Mouse (Mus musculus) cerebellum, adult 2 months (tissue): ENCODE data around the gene Plin3. TPM values are rescaled to one million over a fixed set of nuclear protein-coding genes. Genes with fewer than 3 reads are reported as not detected.

Experiments
- DNase-seq, 2 experiments: peaks; one replicate each; pipeline ENCODE4 v3.0.0; 2021
- H3K27ac ChIP-seq: fragments of 200-500 bp; 2 replicates; pipeline ENCODE4 v1.5.1; 2012; ENCODE audit warnings: low read length, control low read depth, inconsistent platforms; ENCODE audit not compliant: insufficient read depth
- H3K27me3 ChIP-seq: fragments of 200-500 bp; 2 replicates; pipeline ENCODE4 v1.6.1; 2012; ENCODE audit warnings: inconsistent platforms, mild to moderate bottlenecking, low read length, moderate library complexity; ENCODE audit not compliant: control insufficient read depth, insufficient read depth
- H3K4me1 ChIP-seq: fragments of 200-500 bp; 2 replicates; pipeline ENCODE4 v1.6.1; 2011; ENCODE audit warnings: low read length; ENCODE audit not compliant: control insufficient read depth, insufficient read depth
- H3K4me3 ChIP-seq: fragments of 200-500 bp; replicated peaks from 2 replicates; pipeline ENCODE3; 2011; ENCODE audit warnings: mild to moderate bottlenecking, low read depth, low read length, control low read depth; ENCODE audit not compliant: insufficient read depth
- CTCF ChIP-seq: fragments of 200-500 bp; IDR thresholded peaks from 2 replicates; pipeline ENCODE4 v1.5.1; 2011; ENCODE audit warnings: low read depth, mild to moderate bottlenecking, control low read depth, low read length, moderate library complexity, borderline replicate concordance; ENCODE audit not compliant: insufficient read depth
- POLR2A ChIP-seq: fragments of 200-500 bp; IDR thresholded peaks from 2 replicates; pipeline ENCODE4 v1.6.1; 2011; ENCODE audit warnings: low read length, control low read depth, borderline replicate concordance; ENCODE audit not compliant: insufficient read depth
- WGBS: fragments of 180-500 bp; shearing (Covaris S2); methylation state at CpG from one replicate; pipeline ENCODE4 v1.1.7; 2018; 5-methylcytosine and 5-hydroxymethylcytosine counted together
- polyA plus RNA-seq: library from polyadenylated mRNA; depleted of rRNA; stranded (reverse); fragments of >200 nt; gene quantifications from 2 replicates; pipeline ENCODE4 v1.2.3, GENCODE M21; 2012; rRNA removed

The Plin3 gene
- polyA plus RNA-seq, 1 experiment = 20.9 TPM

DNA sequence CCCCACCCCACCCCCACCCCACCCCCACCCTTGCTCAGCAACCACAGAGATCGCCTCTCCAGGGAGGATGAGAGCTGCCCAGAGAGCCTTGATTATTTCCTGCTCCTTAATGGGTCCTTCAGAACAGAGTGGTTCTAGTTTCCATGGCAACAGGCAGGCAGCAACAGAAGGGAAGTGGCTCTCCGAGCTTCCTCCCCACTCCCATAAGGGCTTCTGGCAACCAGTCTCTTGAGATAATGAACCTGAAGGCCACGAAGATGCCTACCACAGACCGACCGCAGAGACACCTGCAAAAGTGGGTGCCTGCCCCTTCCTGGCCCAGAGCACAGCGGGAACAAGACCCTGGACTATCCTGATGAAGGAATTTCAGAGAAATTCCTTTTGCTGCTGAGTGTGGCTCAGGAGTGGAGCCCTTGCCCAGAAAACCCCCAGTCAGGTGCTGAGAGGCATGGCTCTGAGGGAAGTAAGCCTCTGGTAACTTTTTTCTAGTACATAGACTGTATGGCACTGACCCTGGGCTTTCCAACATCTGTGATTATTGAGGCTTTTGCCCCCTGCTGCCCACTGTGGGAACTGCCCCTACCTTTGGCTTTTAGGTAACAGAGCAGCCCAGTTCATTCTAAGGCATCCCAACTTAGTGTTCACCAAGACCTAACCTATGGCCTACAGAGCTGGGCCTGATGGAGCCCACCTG is 41.4 kb downstream of the Plin3 start:
- Histone ChIP-seq H3K4me1 (no peaks in the 10 kb centered on the region), H3K4me3 (no peak overlapping the region), H3K27ac (no peak overlapping the region), H3K27me3 (no peaks in the 10 kb centered on the region)
- DNase-seq = peak; percentile 59 to 73
- 14% methylated on average over 6 of the region's 6 CpGs for WGBS
- TF ChIP-seq CTCF (peak; percentile 55; the same call in 1 of the 2 replicates), POLR2A (no peak)

DNA sequence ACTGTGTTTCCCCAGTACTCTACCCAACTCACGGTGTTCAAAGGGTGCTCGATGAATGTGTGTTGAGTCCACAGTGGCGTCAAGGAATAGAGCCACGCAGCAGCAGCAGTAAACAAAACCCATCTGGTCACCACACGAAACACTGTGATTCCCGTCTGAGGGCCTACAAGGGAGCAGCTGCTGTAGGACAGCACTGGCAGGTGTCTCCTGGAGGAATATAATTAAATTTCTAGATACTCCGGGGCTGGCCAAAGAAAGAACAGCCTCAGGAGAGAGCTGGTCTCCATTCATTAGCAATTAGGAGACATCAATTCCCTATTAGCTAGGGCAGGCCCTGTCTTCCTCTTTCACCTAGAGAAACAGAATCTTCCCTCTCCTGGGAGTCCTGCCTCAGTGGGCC is 47.1 kb downstream of the Plin3 start:
- H3K27ac ChIP-seq = no peak overlapping the region
- WGBS = 37% methylated on average over 7 of the region's 7 CpGs
- DNase-seq = no peak
- H3K27me3 ChIP-seq = no peaks in the 10 kb centered on the region
- H3K4me3 ChIP-seq = no peak overlapping the region
- TF ChIP-seq CTCF (no peak), POLR2A (no peak)
- peaks cover 7% of the 10 kb centered on the region; the same call in 1 of the 2 replicates for H3K4me1 ChIP-seq

DNA sequence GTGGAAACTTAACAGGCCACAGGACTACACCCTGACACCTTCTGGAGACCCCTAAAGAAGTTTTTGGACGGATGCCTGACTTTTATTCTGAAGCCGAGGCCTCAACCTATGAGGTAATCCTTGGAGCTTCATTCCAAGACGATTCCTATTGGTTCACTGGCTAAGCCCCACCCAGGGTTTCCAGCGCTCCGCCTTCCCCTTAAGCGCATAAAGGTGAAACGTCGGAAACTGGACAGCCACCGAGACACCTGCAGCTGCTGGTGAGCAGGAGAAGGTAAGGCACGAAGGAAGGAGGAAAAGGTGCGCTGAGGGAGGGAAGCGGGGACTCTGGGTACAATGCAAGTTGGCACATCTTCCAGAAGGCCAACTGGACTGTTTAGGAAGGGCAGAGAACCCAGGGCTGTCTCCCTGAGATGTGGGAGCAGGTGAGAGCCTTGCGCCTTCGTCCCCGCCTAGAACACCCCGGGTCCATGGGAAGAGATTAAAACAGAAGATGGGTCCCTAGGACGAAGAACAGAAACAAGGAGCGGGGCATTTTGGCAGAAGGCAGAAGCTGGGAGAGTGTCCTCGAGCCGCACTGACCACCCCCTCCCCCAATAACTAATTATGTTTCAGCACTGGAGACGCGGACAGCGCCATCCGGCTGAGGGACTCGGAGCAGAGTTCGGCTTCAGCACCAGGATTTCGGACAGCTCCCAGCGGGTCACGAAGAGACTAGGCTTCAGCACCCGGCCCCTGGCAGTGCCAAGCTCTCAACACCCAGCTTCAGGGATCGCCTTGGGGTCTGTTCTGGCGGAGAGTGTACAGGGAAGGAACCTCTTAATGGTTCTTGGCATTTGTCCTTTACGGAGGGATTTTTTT is 50.9 kb downstream of the Plin3 start:
- no peaks in the 10 kb centered on the region for H3K27me3 ChIP-seq
- peak overlapping the region; percentile 98 for H3K4me3 ChIP-seq
- DNase-seq = peak; percentile 91 to 93
- peaks cover 7% of the 10 kb centered on the region; the same call in 1 of the 2 replicates for H3K4me1 ChIP-seq
- under 1% methylated on average over 33 of the region's 33 CpGs for WGBS
- TF ChIP-seq POLR2A = peak; percentile 100
- TF ChIP-seq CTCF = peak; percentile 28; the same call in 1 of the 2 replicates
- peak overlapping the region; percentile 84 for H3K27ac ChIP-seq

DNA sequence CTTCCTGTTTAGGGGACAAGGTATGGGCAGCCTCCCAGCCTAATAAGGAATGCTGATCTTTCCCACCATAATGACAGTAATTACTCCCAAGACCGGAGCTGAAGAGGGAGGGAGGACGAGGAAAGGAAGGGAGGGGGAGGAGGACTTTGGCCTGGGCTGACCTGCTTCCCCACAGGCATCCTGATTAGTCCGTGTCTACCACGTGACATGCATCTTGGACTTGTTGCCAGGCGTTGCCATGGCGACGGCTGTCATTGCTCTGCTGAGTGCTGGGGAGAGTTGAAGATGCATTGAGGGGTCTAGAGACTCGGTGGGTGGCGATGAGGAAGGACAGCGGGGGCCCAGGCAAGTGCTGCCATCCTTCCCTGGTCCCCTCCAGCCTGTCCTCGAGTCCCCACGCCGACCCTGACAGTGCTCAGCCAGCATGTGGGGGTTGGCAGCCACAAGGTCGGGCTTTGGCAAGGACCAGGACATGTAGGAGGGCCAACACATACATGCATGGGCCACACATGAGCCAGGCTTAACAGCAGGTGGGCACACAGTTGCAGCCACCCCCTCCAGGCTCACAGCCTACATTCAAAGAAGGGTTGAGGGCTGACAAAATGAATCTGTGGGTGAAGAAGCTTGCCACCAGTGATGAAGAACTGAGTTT is 58.7 kb downstream of the Plin3 start:
- DNase-seq = peak; percentile 90 to 93
- Histone ChIP-seq H3K27me3 (no peaks in the 10 kb centered on the region), H3K4me1 (peaks cover 3% of the 10 kb centered on the region; the same call in 1 of the 2 replicates), H3K27ac (peak overlapping the region; percentile 22; the same call in 1 of the 2 replicates), H3K4me3 (peak overlapping the region; percentile 43)
- TF ChIP-seq CTCF (no peak), POLR2A (peak; percentile 37; the same call in 1 of the 2 replicates)
- WGBS = under 1% methylated on average over 14 of the region's 14 CpGs

DNA sequence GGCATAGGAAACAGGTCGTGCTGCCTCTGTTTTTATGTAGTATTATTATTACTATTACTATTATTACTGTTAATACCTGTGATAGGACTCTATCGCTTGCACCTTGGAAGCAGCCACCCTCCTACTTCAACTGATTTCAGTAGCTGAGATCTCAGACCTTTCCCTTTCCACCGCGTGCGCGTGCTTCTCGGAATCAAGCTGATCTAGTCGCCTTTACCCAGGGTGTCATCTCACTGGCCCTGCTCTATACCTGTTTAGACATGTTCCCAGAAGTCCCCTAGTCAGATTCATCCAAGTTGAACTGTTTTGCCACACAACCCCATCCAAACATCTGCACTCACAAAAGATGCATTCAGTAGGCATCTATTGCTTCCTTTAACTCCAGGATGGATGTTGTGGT is 59.3 kb downstream of the Plin3 start:
- DNase-seq = no peak
- peak overlapping the region; percentile 22; the same call in 1 of the 2 replicates for H3K27ac ChIP-seq
- 25% methylated on average over 8 of the region's 8 CpGs for WGBS
- peak overlapping the region; percentile 43 for H3K4me3 ChIP-seq
- peaks cover 3% of the 10 kb centered on the region; the same call in 1 of the 2 replicates for H3K4me1 ChIP-seq
- H3K27me3 ChIP-seq = no peaks in the 10 kb centered on the region
- no peak for TF ChIP-seq CTCF

DNA sequence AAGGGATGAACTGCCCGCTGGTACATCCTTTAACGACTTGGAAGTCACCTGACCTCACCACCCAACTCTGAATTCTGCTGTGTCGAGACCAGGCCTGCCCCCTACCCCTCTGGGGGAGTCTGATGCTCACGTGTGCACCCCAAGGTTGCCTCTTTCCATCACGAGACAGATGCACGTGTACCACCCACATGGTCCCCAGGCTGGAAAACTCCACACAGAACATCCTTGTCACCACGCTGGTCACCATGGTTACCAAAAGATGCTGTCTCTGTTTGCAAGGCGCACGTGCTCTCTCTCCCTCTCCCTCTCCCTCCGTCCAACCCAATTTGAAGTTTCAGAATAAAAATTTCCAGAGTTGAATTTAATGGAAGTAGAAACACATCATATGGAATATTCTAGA is 62.7 kb downstream of the Plin3 start:
- TF ChIP-seq POLR2A (no peak), CTCF (no peak)

More for the DNA sequence above, 62.7 kb downstream of the Plin3 start:
- Histone ChIP-seq H3K27ac (no peak overlapping the region), H3K4me1 (peaks cover 3% of the 10 kb centered on the region; the same call in 1 of the 2 replicates), H3K4me3 (no peak overlapping the region), H3K27me3 (no peaks in the 10 kb centered on the region)
- no peak for DNase-seq
- 50% methylated on average over 10 of the region's 10 CpGs for WGBS

Other genes starting within 250 kb of the Plin3 start
- 114 TPM in 2 replicates for gene Ubxn6, start 217.8 kb downstream of the Plin3 start, polyA plus RNA-seq
- gene Hdgfl2, start 213.2 kb downstream of the Plin3 start, polyA plus RNA-seq = 109 and 116 TPM in 2 replicates
- gene Plin4, start 183.1 kb downstream of the Plin3 start, polyA plus RNA-seq = 1.1 and 1.7 TPM in 2 replicates
- 0.38 and 0.54 TPM in 2 replicates for gene Plin5, start 175.3 kb downstream of the Plin3 start, polyA plus RNA-seq
- gene Lrg1, start 170.9 kb downstream of the Plin3 start, polyA plus RNA-seq = 0.93 and 1.6 TPM in 2 replicates
- 51.8 and 54.3 TPM in 2 replicates for gene Sema6b, start 152.5 kb downstream of the Plin3 start, polyA plus RNA-seq
- 1.7 and 1.9 TPM in 2 replicates for gene Tnfaip8l1, start 130.4 kb downstream of the Plin3 start, polyA plus RNA-seq
- 44.5 and 45.0 TPM in 2 replicates for gene Mydgf, start 109.0 kb downstream of the Plin3 start, polyA plus RNA-seq
- gene Dpp9, start 74.0 kb downstream of the Plin3 start, polyA plus RNA-seq = 54.7 and 56.3 TPM in 2 replicates
- 19.9 and 21.8 TPM in 2 replicates for gene Fem1a, start 36.1 kb downstream of the Plin3 start, polyA plus RNA-seq
- 4.5 and 4.7 TPM in 2 replicates for gene Ticam1, start 16.1 kb downstream of the Plin3 start, polyA plus RNA-seq
- not detected in 2 replicates for gene Arrdc5, start 7.4 kb upstream of the Plin3 start, polyA plus RNA-seq
- gene Uhrf1, start 10.4 kb upstream of the Plin3 start, polyA plus RNA-seq = 0.65 and 0.71 TPM in 2 replicates
- 45.8 and 50.9 TPM in 2 replicates for gene Kdm4b, start 33.2 kb upstream of the Plin3 start, polyA plus RNA-seq
- 478 and 518 TPM in 2 replicates for gene Ptprs, start 183.6 kb upstream of the Plin3 start, polyA plus RNA-seq
- not detected in 2 replicates for gene Znrf4, start 219.6 kb upstream of the Plin3 start, polyA plus RNA-seq